Mouse (Mus musculus) lung, postnatal 0 days (tissue): Measurements from ENCODE around the gene Ccdc173. TPM values are rescaled to one million over a fixed set of nuclear protein-coding genes. Genes with fewer than 3 reads are reported as not detected.

Experiments used
- ATAC-seq: fragments of 200-750 bp; cut with Nextera tagmentation; 2 replicates; pipeline ENCODE4 v1.8.0; 2017; ENCODE audit warnings: moderate library complexity
- DNase-seq: peaks from one replicate; pipeline ENCODE4 v3.0.0-alpha.2; 2016; ENCODE audit warnings: low spot score
- H3K27ac ChIP-seq: fragments of 300-500 bp; sonication (generic); 2 replicates; pipeline ENCODE4 v1.5.1; 2014; ENCODE audit warnings: antibody characterized with exemption, mild to moderate bottlenecking, low read length, mixed read lengths
- H3K27me3 ChIP-seq: fragments of 300-500 bp; sonication (generic); replicated peaks from 2 replicates; pipeline ENCODE4 v1.6.1; 2014; ENCODE audit warnings: low read length, mixed read lengths; ENCODE audit not compliant: insufficient read depth
- H3K36me3 ChIP-seq: fragments of 300-500 bp; sonication (generic); 2 replicates; pipeline ENCODE4 v1.6.1; 2014; ENCODE audit warnings: low read length, mixed read lengths; ENCODE audit not compliant: insufficient read depth
- H3K4me1 ChIP-seq: fragments of 300-500 bp; sonication (generic); 2 replicates; pipeline ENCODE4 v1.6.1; 2014; ENCODE audit warnings: antibody characterized with exemption, low read depth, low read length, mixed read lengths; ENCODE audit not compliant: insufficient read depth
- H3K4me2 ChIP-seq: fragments of 300-500 bp; sonication (generic); replicated peaks from 2 replicates; pipeline ENCODE4 v1.6.1; 2014; ENCODE audit warnings: low read depth, mild to moderate bottlenecking, low read length, moderate library complexity, mixed read lengths
- H3K4me3 ChIP-seq: fragments of 300-500 bp; sonication (generic); 2 replicates; pipeline ENCODE4 v1.5.1; 2014; ENCODE audit warnings: low read depth, low read length
- H3K9ac ChIP-seq: fragments of 300-500 bp; sonication (generic); replicated peaks from 2 replicates; pipeline ENCODE4 v1.6.1; 2014; ENCODE audit warnings: low read depth, mild to moderate bottlenecking
- H3K9me3 ChIP-seq: fragments of 300-500 bp; sonication (generic); 2 replicates; pipeline ENCODE4 v1.6.1; 2016; ENCODE audit warnings: low read length, mixed read lengths
- CTCF ChIP-seq: IDR thresholded peaks from 2 replicates; pipeline ENCODE4 v1.5.1; 2016; ENCODE audit warnings: antibody characterized with exemption, mild to moderate bottlenecking
- EP300 ChIP-seq: IDR thresholded peaks from 2 replicates; pipeline ENCODE4 v1.6.1; 2016; ENCODE audit warnings: antibody characterized with exemption, mild to moderate bottlenecking, control low read depth
- WGBS: fragments of 180-500 bp; shearing (Covaris S2); extraction: QIAGEN DNeasy Blood & Tissue Kit; methylation state at CpG from one replicate; pipeline ENCODE4 v1.1.7; 2014; 5-methylcytosine and 5-hydroxymethylcytosine counted together
- polyA plus RNA-seq: library from polyadenylated mRNA; unstranded; fragments of >200 nt; fragmentation: Nextera tagmentation; extraction: Ambion mirVana; gene quantifications from 2 replicates; pipeline ENCODE4 v1.2.1, GENCODE M21; 2015

The Ccdc173 gene
- polyA plus RNA-seq, 1 experiment from 2014 or later, result 2.3 TPM

DNA sequence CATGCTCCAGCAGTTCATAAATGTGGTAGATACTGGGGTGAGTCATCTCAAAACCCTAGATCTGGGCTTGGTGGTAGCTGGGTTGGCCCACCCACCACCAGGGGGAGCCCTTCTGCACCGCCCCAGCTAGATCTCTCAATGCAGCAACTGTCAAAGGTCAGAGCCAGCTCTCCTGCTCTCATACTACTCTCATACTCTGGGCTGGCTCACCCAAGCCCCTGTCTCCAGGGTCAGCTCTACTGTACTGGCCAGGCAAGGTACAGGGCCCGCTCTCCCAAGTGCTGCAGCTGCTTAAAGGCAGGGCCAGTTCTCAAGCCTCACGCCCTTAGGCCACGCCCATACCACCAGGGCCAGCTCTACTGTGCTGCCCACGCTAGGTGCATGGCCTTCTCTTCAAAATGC, 13.5 kb upstream of the Ccdc173 start:
- Histone ChIP-seq H3K9ac (no peak overlapping the region), H3K4me3 (no peak overlapping the region), H3K27me3 (no peaks in the 10 kb centered on the region), H3K27ac (no peak overlapping the region), H3K4me1 (no peaks in the 10 kb centered on the region), H3K36me3 (no peaks in the 10 kb centered on the region), H3K9me3 (no peaks in the 10 kb centered on the region), H3K4me2 (peak overlapping the region; percentile 32; the same call in 1 of the 2 replicates)
- TF ChIP-seq CTCF (peak; percentile 85), EP300 (no peak)
- WGBS, result 58% methylated on average over 5 of the region's 5 CpGs
- DNase-seq (peak; percentile 78), ATAC-seq (peak; percentile 91)

DNA sequence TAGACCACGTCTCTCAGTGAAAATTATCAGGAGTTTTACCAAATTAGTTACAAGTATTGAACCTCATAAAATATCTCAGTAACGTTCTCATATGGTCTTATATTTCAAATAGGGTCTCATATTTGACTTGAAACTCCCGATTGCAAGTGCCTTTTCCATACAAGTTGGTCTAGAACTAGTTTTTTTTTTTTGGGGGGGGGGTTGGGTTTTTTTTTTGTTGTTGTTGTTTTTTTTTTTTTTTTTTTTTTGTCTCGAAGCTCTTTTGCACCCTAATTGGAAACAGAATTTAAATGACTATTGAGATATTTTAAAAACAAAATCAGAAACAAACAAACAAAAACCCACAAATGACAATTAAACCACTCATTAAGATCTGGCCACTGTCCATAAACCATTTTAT, 1.3 kb upstream of the Ccdc173 start:
- Histone ChIP-seq H3K4me1 (peaks cover 3% of the 10 kb centered on the region; the same call in 1 of the 2 replicates), H3K27ac (no peak overlapping the region), H3K4me3 (no peak overlapping the region), H3K4me2 (peak overlapping the region; percentile 76; the same call in 1 of the 2 replicates), H3K9ac (no peak overlapping the region), H3K9me3 (no peaks in the 10 kb centered on the region), H3K36me3 (peaks cover 12% of the 10 kb centered on the region; the same call in 1 of the 2 replicates), H3K27me3 (no peaks in the 10 kb centered on the region)
- 60% methylated on average over 4 of the region's 4 CpGs for WGBS
- TF ChIP-seq CTCF, result no peak
- no peak for ATAC-seq
- no peak for DNase-seq

DNA sequence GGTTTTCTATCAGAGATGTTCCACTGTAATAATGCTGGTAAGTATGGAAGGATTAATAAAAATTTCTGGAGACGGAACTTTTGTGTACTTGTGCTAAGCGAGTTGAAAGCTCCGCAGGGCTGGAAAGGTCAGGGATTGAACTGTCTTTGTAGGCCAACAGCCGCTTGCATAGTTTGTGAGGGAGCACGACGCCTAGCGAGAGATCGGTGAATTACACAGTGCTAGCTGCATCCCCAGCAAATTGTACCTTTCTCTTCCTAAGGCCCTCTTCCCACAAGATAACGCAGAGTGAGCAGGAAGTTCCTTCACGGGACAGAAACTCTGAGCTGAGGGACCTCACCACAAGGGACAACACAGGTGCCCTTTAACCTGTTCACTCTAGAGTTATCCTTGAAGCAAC, 910 bp upstream of the Ccdc173 start:
- peaks cover 3% of the 10 kb centered on the region; the same call in 1 of the 2 replicates for H3K4me1 ChIP-seq
- H3K27ac ChIP-seq, result peak overlapping the region; percentile 85; the same call in 1 of the 2 replicates
- peak overlapping the region; percentile 76 for H3K4me2 ChIP-seq
- WGBS, result 1% methylated on average over 10 of the region's 10 CpGs
- no peaks in the 10 kb centered on the region for H3K27me3 ChIP-seq
- ATAC-seq, result peak; percentile 54
- 0 out of 2 replicates have a peak, but pooled peaks cover 7% of the 10 kb centered on the region for H3K36me3 ChIP-seq
- H3K9me3 ChIP-seq, result no peaks in the 10 kb centered on the region
- H3K9ac ChIP-seq, result peak overlapping the region; percentile 55; the same call in 1 of the 2 replicates
- peak overlapping the region; percentile 65 for H3K4me3 ChIP-seq
- TF ChIP-seq EP300 (no peak), CTCF (peak; percentile 89)
- peak; percentile 88 for DNase-seq

DNA sequence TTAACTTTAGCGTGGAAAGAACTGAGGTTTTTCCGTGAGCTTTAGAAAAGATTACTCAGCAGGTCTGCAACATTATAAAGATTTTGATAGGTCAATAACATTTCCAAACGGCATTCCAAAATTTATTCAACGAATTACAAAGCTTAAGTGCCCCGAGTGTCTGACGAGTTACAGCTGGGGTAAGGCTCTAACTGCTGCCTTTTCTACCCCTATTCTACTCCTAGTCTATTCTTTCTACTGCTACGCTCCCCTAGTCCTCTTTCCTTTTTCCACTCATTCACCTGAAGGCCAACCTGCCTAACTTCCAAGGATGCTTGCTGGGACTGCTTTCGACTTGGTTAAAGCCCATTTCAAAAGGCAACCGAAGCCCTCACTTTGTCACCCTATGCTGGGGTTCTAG, 401 bp downstream of the Ccdc173 start:
- no peak for TF ChIP-seq CTCF
- no peak for TF ChIP-seq EP300
- H3K27ac ChIP-seq, result peak overlapping the region; percentile 77
- H3K9me3 ChIP-seq, result no peaks in the 10 kb centered on the region
- peaks cover 3% of the 10 kb centered on the region; the same call in 1 of the 2 replicates for H3K4me1 ChIP-seq
- DNase-seq (peak; percentile 56), ATAC-seq (peak; percentile 30)
- 19% methylated on average over 9 of the region's 9 CpGs for WGBS
- H3K27me3 ChIP-seq, result no peaks in the 10 kb centered on the region
- H3K4me2 ChIP-seq, result peak overlapping the region; percentile 76
- H3K4me3 ChIP-seq, result peak overlapping the region; percentile 65
- H3K36me3 ChIP-seq, result 0 out of 2 replicates have a peak, but pooled peaks cover 5% of the 10 kb centered on the region
- H3K9ac ChIP-seq, result peak overlapping the region; percentile 55

DNA sequence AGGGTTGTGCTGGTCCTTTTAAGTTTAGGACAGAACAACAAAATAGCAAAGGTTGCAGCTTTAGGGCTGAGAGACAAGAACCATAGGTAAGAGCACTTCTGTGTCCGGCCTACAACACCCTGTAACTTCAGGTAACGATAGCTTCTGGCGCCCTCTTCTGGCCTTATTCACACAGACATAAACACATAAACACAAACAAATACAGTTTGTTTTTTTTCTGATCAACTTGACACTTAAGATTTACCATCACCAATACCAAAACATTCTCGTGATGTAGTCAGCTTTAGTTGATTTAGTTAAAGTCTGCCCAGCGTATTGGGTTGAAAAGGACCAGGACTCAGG, 10.6 kb downstream of the Ccdc173 start:
- Histone ChIP-seq H3K9ac (no peak overlapping the region), H3K36me3 (no peaks in the 10 kb centered on the region), H3K9me3 (no peaks in the 10 kb centered on the region), H3K27ac (no peak overlapping the region), H3K4me1 (no peaks in the 10 kb centered on the region), H3K4me3 (no peak overlapping the region), H3K27me3 (no peaks in the 10 kb centered on the region), H3K4me2 (no peak overlapping the region)
- no peak for ATAC-seq
- TF ChIP-seq CTCF (peak; percentile 42), EP300 (no peak)
- DNase-seq, result peak; percentile 14
- 36% methylated on average over 5 of the region's 5 CpGs for WGBS

DNA sequence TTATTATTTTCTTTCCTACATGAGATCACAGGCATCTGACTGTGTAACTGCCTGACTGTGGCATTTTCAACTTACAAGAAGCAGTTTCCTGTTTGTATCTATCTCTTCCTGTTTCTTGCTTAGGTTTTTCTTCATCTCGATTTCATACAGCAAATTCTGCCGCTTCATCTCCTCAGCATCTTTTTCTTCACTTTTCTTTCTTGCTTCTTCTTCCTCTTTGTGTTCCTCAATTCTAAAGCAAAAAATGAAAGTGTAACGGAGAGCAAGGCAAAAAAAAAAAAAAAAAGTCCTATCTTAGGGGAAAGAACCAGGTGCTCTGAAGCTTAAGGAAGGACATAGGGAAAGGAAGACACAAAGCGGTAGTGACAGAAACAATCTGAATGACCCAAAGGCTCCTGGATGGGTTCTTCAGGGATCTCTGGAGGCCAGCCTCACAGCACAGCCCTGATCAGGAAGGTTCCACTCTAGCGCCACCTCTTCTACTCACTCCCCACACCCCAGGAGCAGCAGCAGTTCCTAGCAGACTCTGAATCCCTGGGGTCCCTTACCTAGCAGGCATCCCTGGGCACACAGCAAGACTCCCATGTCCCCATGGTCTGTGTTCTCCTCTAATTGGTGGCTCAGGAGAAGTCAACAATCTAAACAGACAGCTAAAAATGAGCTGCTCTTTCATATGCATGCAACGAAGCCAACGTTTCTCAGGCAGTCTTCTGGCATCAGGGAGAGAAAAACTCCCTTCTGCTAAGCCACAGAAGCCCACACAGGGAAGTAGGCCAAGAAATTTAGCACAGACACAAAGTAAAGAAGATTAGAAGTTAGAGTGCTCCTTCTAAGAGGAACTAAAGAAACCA, 11.2 kb downstream of the Ccdc173 start:
- no peaks in the 10 kb centered on the region for H3K27me3 ChIP-seq
- DNase-seq, result no peak
- no peak for ATAC-seq

More for the DNA sequence above, 11.2 kb downstream of the Ccdc173 start:
- Histone ChIP-seq H3K9ac (no peak overlapping the region), H3K9me3 (no peaks in the 10 kb centered on the region), H3K4me1 (no peaks in the 10 kb centered on the region), H3K36me3 (no peaks in the 10 kb centered on the region), H3K4me3 (no peak overlapping the region), H3K27ac (no peak overlapping the region), H3K4me2 (no peak overlapping the region)
- WGBS, result 53% methylated on average over 7 of the region's 7 CpGs
- TF ChIP-seq CTCF (no peak), EP300 (no peak)
